Mouse (Mus musculus): ENCODE measurements around the gene Ggcx.
A peak's percentile ranks its signal among the peaks of the same experiment; 100 is the strongest.
"Not testable (repeated sequence)": the region's sequence is repeated elsewhere in the genome, so short reads cannot be mapped to it uniquely, and the experiment has no call there.

Ggcx gene

DNA sequence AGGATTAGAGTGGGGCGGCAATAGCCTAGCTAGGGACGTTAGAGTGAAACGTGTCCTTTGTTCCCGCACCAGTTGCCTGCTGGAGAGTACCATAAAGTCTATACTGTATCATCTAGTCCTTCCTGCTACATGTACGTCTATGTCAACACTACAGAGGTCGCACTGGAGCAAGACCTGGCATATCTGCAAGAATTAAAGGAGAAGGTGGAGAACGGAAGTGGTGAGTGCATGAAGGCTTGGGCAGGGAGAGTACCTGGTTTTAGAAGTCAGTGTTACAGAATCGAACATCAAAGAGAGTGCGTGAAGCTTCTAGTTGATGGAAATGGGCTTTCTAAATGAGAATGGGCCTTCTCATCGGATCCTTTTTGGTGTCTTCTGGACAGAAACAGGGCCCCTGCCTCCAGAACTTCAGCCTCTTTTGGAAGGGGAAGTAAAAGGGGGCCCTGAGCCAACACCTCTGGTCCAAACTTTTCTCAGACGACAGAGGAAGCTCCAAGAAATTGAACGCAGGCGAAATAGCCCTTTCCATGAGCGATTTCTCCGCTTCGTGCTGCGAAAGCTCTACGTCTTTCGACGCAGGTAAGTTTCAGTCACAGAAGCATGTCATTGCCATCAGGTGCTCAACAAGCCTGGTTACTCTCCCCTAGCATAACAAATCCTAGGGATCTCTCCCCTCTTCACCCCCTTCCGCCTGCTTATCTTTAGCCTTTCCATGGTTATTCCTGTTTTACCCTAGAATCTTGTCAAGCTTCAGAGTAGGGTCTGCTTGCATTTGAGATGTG is 15.1 kb downstream of the Ggcx start:
- DNase-seq (ENCODE audit: low read depth), result peak; percentile 64

DNA sequence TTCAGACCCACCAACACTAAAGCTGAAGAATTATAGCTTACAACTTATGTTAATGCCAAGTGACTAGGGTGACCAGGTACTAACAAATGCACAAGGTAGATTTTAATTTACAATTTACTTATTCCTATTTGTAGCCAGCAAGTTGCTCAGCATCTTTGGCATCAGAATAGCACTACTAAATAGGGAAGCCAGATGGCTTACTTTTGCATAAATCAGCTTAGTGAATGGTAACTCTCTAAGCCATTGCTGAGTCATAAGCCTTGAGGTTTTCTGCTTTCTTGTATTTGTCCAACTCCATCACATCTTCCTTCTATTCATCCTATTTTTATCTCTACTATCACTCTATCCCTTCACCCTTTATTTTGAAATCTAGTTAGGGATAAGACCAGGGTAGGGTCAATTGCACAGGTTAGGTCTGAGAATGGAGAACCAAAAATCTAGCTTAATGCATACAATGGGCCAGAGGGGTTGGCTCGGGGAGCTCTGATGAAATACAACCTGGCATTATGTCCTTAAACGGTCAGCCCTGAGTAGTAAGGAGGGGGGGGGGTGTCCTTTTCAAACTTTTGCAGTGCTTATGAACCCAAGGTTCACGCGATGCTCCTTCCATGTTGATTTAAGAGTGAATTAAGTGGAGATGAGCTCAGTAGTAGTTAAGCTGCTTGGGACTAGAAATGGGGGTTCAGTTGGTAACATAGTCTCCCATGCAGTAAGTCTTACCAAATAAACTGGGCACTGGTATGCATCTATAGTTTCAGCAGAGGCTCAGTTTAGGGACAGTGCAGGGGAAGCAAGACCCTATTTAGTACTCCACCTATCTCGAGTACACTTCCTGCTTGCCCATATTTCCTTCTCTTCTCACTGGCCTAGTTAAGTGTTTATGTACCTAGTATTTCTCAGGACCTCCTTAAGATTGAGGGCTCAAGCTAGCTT is 17.1 kb downstream of the Ggcx start:
- peak; percentile 28 for DNase-seq (ENCODE audit: low read depth)

GRCm38 (mm10) chr6:72432153-72432552 is 18.0 kb downstream of the Ggcx start:
- peak; percentile 28 for DNase-seq (ENCODE audit: low read depth)

GRCm38 (mm10) chr6:72438226-72438625 is 24.1 kb downstream of the Ggcx start:
- DNase-seq (ENCODE audit: low read depth), result peak; percentile 37

DNA sequence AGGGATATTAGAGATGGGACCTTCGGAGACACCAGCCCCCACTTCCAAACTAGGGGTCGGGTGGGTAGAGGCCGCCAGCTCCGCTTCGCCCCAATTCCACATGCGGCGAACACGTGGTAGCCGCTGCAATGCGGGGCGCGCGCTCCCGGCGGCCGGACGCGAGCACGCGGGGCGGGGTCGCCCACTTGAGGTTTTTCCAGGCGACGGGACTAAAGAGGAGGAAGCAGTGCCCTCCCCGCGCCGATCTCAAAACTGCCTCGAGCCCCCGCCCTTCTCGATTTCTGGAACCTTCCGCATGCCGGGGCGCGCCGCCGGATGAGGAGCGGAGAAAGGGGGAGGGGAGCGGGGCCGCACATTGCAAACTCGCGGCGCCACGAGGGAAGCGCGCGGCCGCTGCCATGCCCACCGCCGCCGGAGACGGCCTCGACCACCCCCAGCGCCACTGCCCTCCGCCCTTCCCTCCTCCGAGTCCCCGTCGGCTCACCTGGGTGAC is 24.8 kb downstream of the Ggcx start:
- DNase-seq (ENCODE audit: low read depth), result peak; percentile 91

DNA sequence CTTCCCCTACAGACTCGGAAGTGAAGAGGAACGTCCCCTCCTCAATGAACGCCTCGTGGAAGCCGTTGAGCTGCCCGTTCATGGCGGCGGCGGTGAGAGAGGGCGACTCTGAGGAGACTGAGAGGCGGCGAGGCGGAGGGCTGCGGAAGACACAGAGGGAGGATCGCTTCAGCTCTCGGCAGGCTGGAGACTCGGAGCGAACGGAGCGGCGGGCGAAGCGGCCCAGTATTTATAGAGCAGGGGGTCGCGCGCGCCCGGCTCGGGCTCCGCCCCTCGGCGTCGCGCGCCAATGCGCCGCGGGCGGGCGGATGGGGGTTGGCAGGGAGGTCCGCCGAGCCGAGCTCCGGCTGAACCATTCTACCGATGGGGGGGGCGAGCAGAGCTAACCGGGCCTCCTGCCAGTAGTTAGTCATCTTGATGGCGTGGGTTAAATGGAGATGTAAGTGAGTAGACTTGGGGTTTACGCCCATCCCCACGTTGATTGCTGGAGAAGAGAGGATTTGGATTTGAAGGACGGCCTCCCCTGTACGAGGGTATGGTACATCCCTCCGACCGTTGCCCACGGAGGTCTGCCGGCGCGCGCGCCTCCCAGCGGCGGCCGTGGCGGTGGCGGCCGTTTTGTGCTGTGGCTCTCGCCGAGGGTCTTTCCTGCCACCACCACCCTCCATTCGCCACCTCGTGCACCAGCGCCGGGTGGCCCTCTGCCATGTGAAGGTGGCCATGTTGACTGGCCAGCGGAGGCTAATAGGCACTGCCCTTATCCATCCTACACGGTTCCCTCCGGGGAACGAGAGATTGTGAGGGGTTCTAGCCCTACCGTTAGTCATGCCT is 25.5 kb downstream of the Ggcx start, which contains the start of gene Mat2a:
Gene Mat2a (minus strand): TSS at position 204 of the 831 bp plus-strand sequence.
- peak; percentile 96 for DNase-seq (ENCODE audit: low read depth)

DNA sequence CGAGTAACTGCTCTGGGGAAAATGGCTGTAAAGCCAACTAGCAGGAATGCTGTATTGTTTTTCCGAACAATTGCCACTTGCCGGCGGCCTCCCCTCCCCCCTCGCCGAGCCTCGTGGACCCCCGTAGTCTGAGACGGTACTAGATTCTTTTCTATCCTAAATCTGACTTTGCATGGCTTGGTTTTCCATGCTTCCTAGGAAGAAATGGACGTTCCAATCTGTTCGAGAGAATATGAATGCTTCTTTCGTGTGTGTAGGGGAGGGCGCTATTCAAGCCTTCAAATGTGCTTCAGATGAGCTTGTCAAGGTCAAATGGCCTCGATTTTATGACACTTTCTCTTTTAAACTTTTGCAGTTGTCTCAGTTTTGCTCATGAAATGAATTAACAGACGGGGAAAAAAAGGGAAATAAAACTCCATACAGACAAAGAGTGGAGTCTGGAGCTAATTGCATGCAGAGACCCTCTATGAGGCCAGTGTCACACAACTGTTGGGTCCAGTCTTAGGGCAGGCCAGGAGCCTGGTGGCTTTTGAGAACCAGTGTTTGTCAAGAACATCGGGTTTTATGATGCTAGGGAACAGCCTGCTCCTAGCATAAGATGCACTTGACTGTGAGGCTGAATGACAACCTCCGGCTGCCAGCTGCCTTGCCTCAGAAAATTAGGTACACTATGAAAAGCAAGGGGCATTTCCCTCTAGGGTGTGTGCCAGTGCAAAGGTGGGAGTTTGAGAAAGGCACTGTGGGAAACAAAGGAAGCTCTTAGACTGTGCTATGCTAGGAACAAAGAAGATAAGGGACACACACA is 26.3 kb downstream of the Ggcx start:
- DNase-seq (ENCODE audit: low read depth), result peak; percentile 61

- no peak for DNase-seq (ENCODE audit: low read depth)
Observed at GRCm38 (mm10) chr6:72442921-72443604, 29.0 kb downstream of the Ggcx start.

- DNase-seq (ENCODE audit: low read depth), result no peak
Observed at GRCm38 (mm10) chr6:72445011-72445410, 30.9 kb downstream of the Ggcx start.

- DNase-seq (ENCODE audit: low read depth), result no peak
Observed at GRCm38 (mm10) chr6:72447487-72447886, 33.4 kb downstream of the Ggcx start.

DNA sequence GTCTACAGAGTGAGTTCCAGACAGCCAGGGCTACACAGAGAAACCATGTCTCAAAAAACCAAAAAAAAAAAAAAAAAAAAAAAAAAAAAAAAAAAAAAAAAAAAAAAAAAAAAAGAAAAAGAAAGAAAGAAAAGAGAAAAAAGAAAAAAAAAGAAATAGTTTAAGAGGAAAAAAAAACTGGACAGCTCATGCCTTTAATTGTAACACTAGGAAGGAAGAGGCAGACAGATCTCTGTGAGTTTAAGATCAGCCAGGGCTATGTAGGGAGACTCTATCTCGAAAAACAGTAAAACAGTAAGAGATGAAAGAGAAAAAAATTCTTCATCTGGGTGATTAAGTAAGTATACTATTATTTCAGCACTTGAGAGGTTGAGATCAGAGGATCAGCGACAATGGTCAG is 37.7 kb downstream of the Ggcx start:
- DNase-seq (ENCODE audit: low read depth), result not testable (repeated sequence)

GRCm38 (mm10) chr6:72452329-72452728 is 38.2 kb downstream of the Ggcx start:
- DNase-seq (ENCODE audit: low read depth), result no peak

- DNase-seq (ENCODE audit: low read depth), result no peak
Observed at GRCm38 (mm10) chr6:72453578-72453977, 39.5 kb downstream of the Ggcx start.

DNA sequence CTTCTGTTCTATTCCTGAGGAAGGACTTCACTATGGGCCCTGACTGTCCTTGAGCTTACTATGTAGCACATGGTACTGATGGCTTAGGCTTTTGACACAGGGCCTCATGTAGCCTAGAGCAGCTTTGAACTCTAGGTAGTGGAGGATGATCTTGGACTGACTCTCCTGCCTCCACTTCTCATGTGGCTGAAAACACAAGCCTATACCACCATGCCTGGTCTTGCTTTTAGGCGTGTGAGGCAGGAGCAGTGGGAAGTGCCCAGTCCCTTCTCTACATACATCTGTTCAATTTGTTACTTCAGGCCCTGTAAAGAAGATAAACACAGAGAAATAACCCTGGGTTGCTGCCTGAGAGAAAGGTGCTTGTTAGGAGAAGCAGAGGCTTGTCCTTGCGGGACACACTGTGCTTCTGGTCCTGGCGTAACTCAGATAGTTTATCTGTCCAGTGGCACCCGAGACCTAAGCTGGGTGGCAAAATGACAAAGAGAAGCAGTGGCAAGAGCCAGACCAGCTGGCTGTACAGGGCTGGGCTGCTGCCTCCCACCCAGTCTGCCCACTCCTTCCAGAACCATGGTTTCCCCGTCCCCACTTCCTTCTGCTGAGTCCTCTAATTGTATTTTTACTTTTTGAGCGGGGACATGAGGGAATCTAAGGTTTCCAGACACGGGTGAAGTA is 40.1 kb downstream of the Ggcx start:
- no peak for DNase-seq (ENCODE audit: low read depth)

GRCm38 (mm10) chr6:72454833-72455373 is 40.8 kb downstream of the Ggcx start:
- no peak for DNase-seq (ENCODE audit: low read depth)

DNA sequence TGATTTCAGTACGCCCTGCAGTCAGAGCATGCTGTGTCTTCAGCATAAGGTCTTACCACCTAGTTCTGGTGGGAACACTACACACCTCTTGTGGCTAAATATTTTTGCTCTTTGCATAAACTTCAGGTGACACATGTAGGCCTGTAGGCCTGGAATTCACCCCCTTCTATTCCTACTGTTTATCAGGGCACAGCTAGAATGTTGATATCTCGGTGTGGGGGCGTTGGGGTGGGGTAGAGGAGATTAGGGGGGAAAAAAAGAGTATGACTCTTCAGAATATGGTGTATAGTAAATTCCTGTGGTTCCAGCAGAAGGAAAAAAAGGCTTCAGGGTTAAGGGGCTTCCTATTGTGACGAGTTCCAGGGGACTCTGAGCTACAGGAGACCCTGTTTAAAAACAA is 42.5 kb downstream of the Ggcx start:
- DNase-seq (ENCODE audit: low read depth), result no peak

GRCm38 (mm10) chr6:72458418-72458817 is 44.3 kb downstream of the Ggcx start:
- DNase-seq (ENCODE audit: low read depth), result no peak

DNA sequence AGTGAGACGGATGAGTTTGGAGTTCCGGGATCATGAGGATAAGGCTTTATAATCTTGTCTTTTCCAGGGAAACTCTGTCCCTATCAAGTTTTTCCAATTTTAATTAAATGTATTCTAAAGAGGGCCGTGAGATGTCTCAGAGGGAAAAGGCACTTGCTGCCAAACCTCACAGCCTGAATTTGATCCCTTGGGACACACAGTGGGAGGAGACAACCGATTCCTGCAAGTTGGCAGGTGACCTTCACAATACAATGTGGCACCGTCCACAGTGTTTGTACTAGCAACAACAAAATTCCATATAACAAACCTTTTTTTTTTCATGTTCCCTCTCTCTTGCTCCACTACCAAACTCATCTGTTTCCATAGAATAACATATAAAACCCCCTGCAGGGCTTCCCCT is 44.8 kb downstream of the Ggcx start:
- DNase-seq (ENCODE audit: low read depth), result no peak

DNA sequence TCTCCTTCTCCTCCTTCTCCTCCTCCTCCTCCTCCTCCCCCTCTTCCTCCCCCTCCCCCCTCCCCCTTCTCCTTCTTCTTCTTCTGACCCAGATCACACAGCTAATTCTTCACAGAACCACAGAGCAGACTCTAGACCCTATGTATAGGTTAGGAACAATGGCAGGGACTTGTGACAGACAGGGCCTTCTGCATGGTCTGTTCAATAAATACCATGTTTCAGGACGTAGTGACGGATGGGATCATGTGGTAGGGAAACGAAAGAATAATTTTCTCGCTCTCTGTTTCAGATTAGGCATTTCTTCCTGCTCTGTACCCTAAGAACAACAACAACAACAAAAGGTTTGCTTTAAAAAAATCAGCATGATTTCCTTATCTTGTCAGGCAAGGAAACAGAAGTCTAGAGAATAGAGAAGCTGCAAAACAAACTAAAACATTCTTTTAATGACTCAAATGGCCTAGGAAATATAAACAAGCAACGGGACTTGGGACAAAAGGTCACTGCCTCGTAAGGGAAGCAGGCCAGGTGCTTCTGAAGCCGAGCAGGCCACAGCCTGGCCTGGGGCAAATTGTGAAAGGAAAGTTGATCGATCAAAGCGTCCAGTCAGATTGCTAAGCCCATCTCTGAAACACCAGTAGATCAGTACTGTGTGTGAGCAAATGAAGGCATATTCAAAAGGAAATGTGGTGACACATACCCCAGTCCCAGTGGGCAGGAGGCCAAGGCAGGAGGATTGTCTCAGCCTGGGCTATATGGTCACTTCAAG is 46.1 kb downstream of the Ggcx start:
- DNase-seq (ENCODE audit: low read depth), result no peak

Measured in naive thymus-derived CD4-positive, alpha-beta T cell, adult 2 months (primary cell).